Mouse (Mus musculus): ENCODE data around the gene Srpk2.
"Not testable (repeated sequence)": the region's sequence is repeated elsewhere in the genome, so short reads cannot be mapped to it uniquely, and the experiment has no call there.

Gene Srpk2

GRCm38 (mm10) chr5:23501582-23502316, 182.7 kb downstream of the Srpk2 start:
- no peak for DNase-seq (ENCODE audit: low spot score)

GRCm38 (mm10) chr5:23500715-23501114, 183.7 kb downstream of the Srpk2 start:
- DNase-seq (ENCODE audit: low spot score): no peak

- no peak for DNase-seq (ENCODE audit: low spot score)
Measured at GRCm38 (mm10) chr5:23499257-23499656, 185.2 kb downstream of the Srpk2 start.

GRCm38 (mm10) chr5:23497920-23498319, 186.5 kb downstream of the Srpk2 start:
- DNase-seq (ENCODE audit: low spot score): no peak

GRCm38 (mm10) chr5:23496933-23497332, 187.5 kb downstream of the Srpk2 start:
- no peak for DNase-seq (ENCODE audit: low spot score)

GRCm38 (mm10) chr5:23496396-23496795, 188.0 kb downstream of the Srpk2 start:
- no peak for DNase-seq (ENCODE audit: low spot score)

- no peak for DNase-seq (ENCODE audit: low spot score)
Measured at GRCm38 (mm10) chr5:23490797-23491196, 193.6 kb downstream of the Srpk2 start.

GRCm38 (mm10) chr5:23489231-23489630, 195.2 kb downstream of the Srpk2 start:
- DNase-seq (ENCODE audit: low spot score): no peak

- DNase-seq (ENCODE audit: low spot score): no peak
Measured at GRCm38 (mm10) chr5:23483811-23484210, 200.6 kb downstream of the Srpk2 start.

- DNase-seq (ENCODE audit: low spot score): no peak
Measured at GRCm38 (mm10) chr5:23473098-23473873, 211.1 kb downstream of the Srpk2 start.

GRCm38 (mm10) chr5:23466546-23466945, 217.9 kb downstream of the Srpk2 start:
- no peak for DNase-seq (ENCODE audit: low spot score)

GRCm38 (mm10) chr5:23464743-23465142, 219.7 kb downstream of the Srpk2 start:
- DNase-seq (ENCODE audit: low spot score): no peak

- DNase-seq (ENCODE audit: low spot score): no peak
Measured at GRCm38 (mm10) chr5:23464247-23464646, 220.2 kb downstream of the Srpk2 start.

GRCm38 (mm10) chr5:23461688-23462087, 222.7 kb downstream of the Srpk2 start:
- no peak for DNase-seq (ENCODE audit: low spot score)

- DNase-seq (ENCODE audit: low spot score): not testable (repeated sequence)
Measured at GRCm38 (mm10) chr5:23453561-23453960, 230.9 kb downstream of the Srpk2 start.

Data from testis, postnatal 10 days (tissue).